Mouse (Mus musculus) CH12.LX (cell line): ENCODE data around the gene Dzank1. TPM values are rescaled to one million over a fixed set of nuclear protein-coding genes. Genes with fewer than 3 reads are reported as not detected.

Source experiments
- DNase-seq: peaks from one replicate; pipeline ENCODE4 v3.0.0-alpha.2; 2013; ENCODE audit errors: extremely low read depth
- H3K27ac ChIP-seq: 2 replicates; pipeline ENCODE4 v1.5.1; 2012; ENCODE audit warnings: low read depth, mild to moderate bottlenecking, control low read depth, moderate library complexity; ENCODE audit not compliant: insufficient read depth
- H3K27me3 ChIP-seq: replicated peaks from 2 replicates; pipeline ENCODE3; 2012; ENCODE audit warnings: inconsistent platforms
- H3K36me3 ChIP-seq, 2 experiments: replicated peaks in 1 of 2; 2 replicates each; pipeline versions ENCODE3 to v1.6.1; 2012; ENCODE audit warnings: inconsistent platforms in 1 of 2, low read length in 1 of 2, mild to moderate bottlenecking in 1 of 2, mixed read lengths in 1 of 2, moderate library complexity in 1 of 2; ENCODE audit not compliant: control insufficient read depth in 1 of 2, insufficient read depth in 1 of 2
- H3K4me1 ChIP-seq, 2 experiments: 2 replicates each; pipeline ENCODE4 v1.6.1; 2012; ENCODE audit warnings: inconsistent platforms in 1 of 2, moderate library complexity in 1 of 2; ENCODE audit not compliant: insufficient read depth in 2 of 2, control insufficient read depth in 1 of 2
- H3K4me2 ChIP-seq: 2 replicates; pipeline ENCODE4 v1.6.1; 2012; ENCODE audit warnings: low read depth, mild to moderate bottlenecking, control low read depth; ENCODE audit not compliant: poor library complexity, insufficient read depth, severe bottlenecking
- H3K4me3 ChIP-seq, 3 experiments: fragments of 150-350 bp in 1 of 3; sonication (generic) in 1 of 3; replicated peaks in 1 of 3; 2 replicates each; pipeline versions ENCODE3 to v1.5.1; 2011 to 2012; ENCODE audit warnings: low read depth in 2 of 3, low read length in 2 of 3, mild to moderate bottlenecking in 2 of 3, moderate library complexity in 2 of 3, control low read depth in 1 of 3, improper control_type of control experiment in 1 of 3, inconsistent platforms in 1 of 3, mixed read lengths in 1 of 3; ENCODE audit not compliant: poor library complexity in 1 of 3
- H3K79me2 ChIP-seq: replicated peaks from 2 replicates; pipeline ENCODE4 v1.6.1; 2012; ENCODE audit warnings: mild to moderate bottlenecking, moderate library complexity; ENCODE audit not compliant: control insufficient read depth, poor library complexity, insufficient read depth, severe bottlenecking; ENCODE audit errors: extremely low read depth
- H3K9ac ChIP-seq: 2 replicates; pipeline ENCODE4 v1.6.1; 2012; ENCODE audit warnings: low read depth, mild to moderate bottlenecking, control low read depth, moderate library complexity; ENCODE audit not compliant: insufficient read depth
- H3K9me3 ChIP-seq: replicated peaks from 2 replicates; pipeline ENCODE3; 2012; ENCODE audit warnings: low read length, inconsistent platforms, mixed read lengths
- CHD2 ChIP-seq: IDR thresholded peaks from 2 replicates; pipeline ENCODE4 v1.6.1; 2011; ENCODE audit warnings: low read length, improper control_type of control experiment
- CTCF ChIP-seq, 2 experiments: IDR thresholded peaks in 1 of 2; conservative IDR thresholded peaks in 1 of 2; 2 replicates each; pipeline ENCODE4 v1.5.1; 2011 to 2012; ENCODE audit warnings: low read depth in 2 of 2, low read length in 2 of 2, improper control_type of control experiment in 1 of 2, inconsistent platforms in 1 of 2, mild to moderate bottlenecking in 1 of 2, moderate library complexity in 1 of 2
- E2F4 ChIP-seq: IDR thresholded peaks from 2 replicates; pipeline ENCODE4 v1.6.1; 2011; ENCODE audit warnings: low read depth, low read length, improper control_type of control experiment; ENCODE audit not compliant: insufficient replicate concordance
- ELF1 ChIP-seq: IDR thresholded peaks from 2 replicates; pipeline ENCODE4 v1.6.1; 2014; ENCODE audit warnings: low read depth, mild to moderate bottlenecking, inconsistent platforms, low read length, improper control_type of control experiment
- EP300 ChIP-seq: IDR thresholded peaks from 2 replicates; pipeline ENCODE4 v1.6.1; 2011; ENCODE audit warnings: low read length, improper control_type of control experiment
- IRF4 ChIP-seq: IDR thresholded peaks from 2 replicates; pipeline ENCODE4 v1.6.1; 2014; ENCODE audit warnings: low read depth, mild to moderate bottlenecking, inconsistent platforms, low read length, improper control_type of control experiment
- JUN ChIP-seq: IDR thresholded peaks from 2 replicates; pipeline ENCODE4 v1.6.1; 2011; ENCODE audit warnings: low read depth, mild to moderate bottlenecking, low read length, improper control_type of control experiment, moderate library complexity; ENCODE audit not compliant: insufficient read depth
- KAT2A ChIP-seq: IDR thresholded peaks from 2 replicates; pipeline ENCODE4 v1.6.1; 2012; ENCODE audit warnings: low read length, improper control_type of control experiment, inconsistent platforms; ENCODE audit not compliant: insufficient replicate concordance
- MAFK ChIP-seq: IDR thresholded peaks from 2 replicates; pipeline ENCODE4 v1.6.1; 2011; ENCODE audit warnings: low read length, improper control_type of control experiment; ENCODE audit not compliant: insufficient replicate concordance
- MAZ ChIP-seq: IDR thresholded peaks from 2 replicates; pipeline ENCODE4 v1.6.1; 2012; ENCODE audit warnings: low read depth, mild to moderate bottlenecking, inconsistent platforms, low read length, improper control_type of control experiment, moderate library complexity
- MEF2A ChIP-seq: IDR thresholded peaks from 2 replicates; pipeline ENCODE4 v1.6.1; 2014; ENCODE audit warnings: low read depth, mild to moderate bottlenecking, inconsistent platforms, low read length, improper control_type of control experiment, borderline replicate concordance
- MXI1 ChIP-seq: IDR thresholded peaks from 2 replicates; pipeline ENCODE4 v1.6.1; 2011; ENCODE audit warnings: mild to moderate bottlenecking, low read depth, low read length, improper control_type of control experiment
- MYC ChIP-seq: IDR thresholded peaks from 2 replicates; pipeline ENCODE4 v1.6.1; 2011; ENCODE audit warnings: low read depth, mild to moderate bottlenecking, improper control_type of control experiment, low read length
- NELFE ChIP-seq: IDR thresholded peaks from 2 replicates; pipeline ENCODE4 v1.6.1; 2011; ENCODE audit warnings: low read depth, low read length, improper control_type of control experiment
- PAX5 ChIP-seq: IDR thresholded peaks from 2 replicates; pipeline ENCODE4 v1.6.1; 2012; ENCODE audit warnings: low read length, inconsistent platforms, mixed read lengths
- POLR2A ChIP-seq: IDR thresholded peaks from 2 replicates; pipeline ENCODE4 v1.6.1; 2011; ENCODE audit warnings: low read depth, mild to moderate bottlenecking, improper control_type of control experiment, low read length
- RAD21 ChIP-seq: IDR thresholded peaks from 2 replicates; pipeline ENCODE4 v1.6.1; 2011; ENCODE audit warnings: low read depth, mild to moderate bottlenecking, low read length, improper control_type of control experiment, moderate library complexity
- RCOR1 ChIP-seq: conservative IDR thresholded peaks from 2 replicates; pipeline ENCODE4 v1.6.1; 2012; ENCODE audit warnings: low read depth, mild to moderate bottlenecking, inconsistent platforms, low read length, improper control_type of control experiment
- TBP ChIP-seq: conservative IDR thresholded peaks from 2 replicates; pipeline ENCODE4 v1.6.1; 2011; ENCODE audit warnings: low read depth, low read length, improper control_type of control experiment
- TCF12 ChIP-seq: IDR thresholded peaks from 2 replicates; pipeline ENCODE4 v1.6.1; 2014; ENCODE audit warnings: low read depth, mild to moderate bottlenecking, inconsistent platforms, low read length, improper control_type of control experiment
- UBTF ChIP-seq: IDR thresholded peaks from 2 replicates; pipeline ENCODE4 v1.6.1; 2012; ENCODE audit warnings: low read depth, mild to moderate bottlenecking, inconsistent platforms, low read length, improper control_type of control experiment, moderate library complexity
- USF1 ChIP-seq: IDR thresholded peaks from 2 replicates; pipeline ENCODE4 v1.6.1; 2014; ENCODE audit warnings: low read depth, mild to moderate bottlenecking, inconsistent platforms, low read length, improper control_type of control experiment
- USF2 ChIP-seq: conservative IDR thresholded peaks from 2 replicates; pipeline ENCODE4 v1.6.1; 2011; ENCODE audit warnings: low read depth, low read length, improper control_type of control experiment
- ZC3H11A ChIP-seq: IDR thresholded peaks from 2 replicates; pipeline ENCODE4 v1.6.1; 2012; ENCODE audit warnings: low read depth, mild to moderate bottlenecking, inconsistent platforms, low read length, improper control_type of control experiment
- ZMIZ1 ChIP-seq: IDR thresholded peaks from 2 replicates; pipeline ENCODE4 v1.6.1; 2012; ENCODE audit warnings: low read depth, mild to moderate bottlenecking, inconsistent platforms, low read length, improper control_type of control experiment
- dilution Hi-C: fragments of 300-500 bp; cut with MboI; formaldehyde crosslinking; loops from 2 replicates; pipeline ENCODE4 v1.14.3; 2020; ENCODE audit warnings: low sequenced_read_pairs; ENCODE audit not compliant: extremely low pct_unique_long_range_greater_than_20kb, extremely low pct_ligation_motif_present
- in situ Hi-C: fragments of 300-500 bp; cut with MboI; formaldehyde crosslinking; loops from 3 replicates; pipeline ENCODE4 v1.14.3; 2019; ENCODE audit warnings: low sequenced_read_pairs, low pct_ligation_motif_present, low pct_unique_long_range_greater_than_20kb, mixed read lengths
- polyA plus RNA-seq: library from polyadenylated mRNA; unstranded; fragments of >175 nt; gene quantifications from 2 replicates; pipeline ENCODE4 v1.2.1, GENCODE M21; 2012; ENCODE audit warnings: low read depth; ENCODE audit not compliant: insufficient read length
- total RNA-seq, 2 experiments: library from RNA; depleted of rRNA; stranded (reverse); fragments of 300-350 nt in 1 of 2; fragments of >200 nt in 1 of 2; gene quantifications; 2 replicates each; pipeline ENCODE4 v1.2.3; 2012 to 2014

Dzank1 gene
- total and polyA plus RNA-seq, 3 experiments, result 0.08 to 0.29 (median 0.08) TPM

DNA sequence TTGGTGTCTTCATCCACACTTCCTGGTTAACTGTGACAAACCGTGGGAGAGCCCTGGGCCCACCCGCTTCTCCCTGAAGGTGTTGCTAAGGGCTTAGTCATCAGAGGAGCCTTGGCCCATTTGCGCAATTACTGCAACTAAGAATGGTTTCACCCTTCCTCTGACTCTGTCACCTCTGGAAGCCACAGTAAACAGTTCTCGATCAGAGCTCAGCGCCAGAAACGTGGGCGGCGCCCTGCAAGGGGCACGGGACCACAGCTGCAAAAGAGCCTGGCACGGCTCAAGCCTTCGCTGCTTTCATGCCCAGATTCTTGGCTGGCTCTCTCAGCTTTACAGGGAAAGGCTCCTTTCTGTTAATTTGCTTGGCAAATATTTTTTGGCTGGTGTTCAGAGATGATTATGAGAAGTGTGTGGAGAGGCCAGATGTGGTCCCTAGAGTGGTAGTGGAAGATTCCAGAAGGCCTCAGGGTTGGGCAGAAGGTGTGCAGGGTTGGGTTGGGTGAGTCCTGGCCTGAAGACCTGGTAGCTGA lies 85.8 kb downstream of the Dzank1 start:
- H3K4me3 ChIP-seq, result no peak overlapping the region
- no peak overlapping the region for H3K27ac ChIP-seq
- no peaks in the 10 kb centered on the region for H3K27me3 ChIP-seq
- DNase-seq, result no peak
- H3K79me2 ChIP-seq, result no peaks in the 10 kb centered on the region
- peaks cover 4 to 14% of the 10 kb centered on the region in 2 experiments; a peak in 3 of 4 replicates for H3K4me1 ChIP-seq
- dilution Hi-C loops, result no loop called here
- no peaks in the 10 kb centered on the region for H3K36me3 ChIP-seq
- TF ChIP-seq CHD2 (no peak), POLR2A (no peak), JUN (no peak), TCF12 (no peak), ELF1 (no peak), PAX5 (no peak), ZC3H11A (no peak), MAFK (no peak), MAZ (no peak), CTCF (conservative IDR thresholded peaks at IDR 0.05 in 1 of 2, IDR thresholded peaks at IDR 0.05 in 1 of 2; ENCODE audit: low read depth in 2 of 2, low read length in 2 of 2) (no peak), MEF2A (no peak), E2F4 (no peak), NELFE (no peak)
- no peak overlapping the region for H3K9ac ChIP-seq
- H3K9me3 ChIP-seq, result no peaks in the 10 kb centered on the region
- no peak overlapping the region for H3K4me2 ChIP-seq
- in situ Hi-C loops, result no loop called here

DNA sequence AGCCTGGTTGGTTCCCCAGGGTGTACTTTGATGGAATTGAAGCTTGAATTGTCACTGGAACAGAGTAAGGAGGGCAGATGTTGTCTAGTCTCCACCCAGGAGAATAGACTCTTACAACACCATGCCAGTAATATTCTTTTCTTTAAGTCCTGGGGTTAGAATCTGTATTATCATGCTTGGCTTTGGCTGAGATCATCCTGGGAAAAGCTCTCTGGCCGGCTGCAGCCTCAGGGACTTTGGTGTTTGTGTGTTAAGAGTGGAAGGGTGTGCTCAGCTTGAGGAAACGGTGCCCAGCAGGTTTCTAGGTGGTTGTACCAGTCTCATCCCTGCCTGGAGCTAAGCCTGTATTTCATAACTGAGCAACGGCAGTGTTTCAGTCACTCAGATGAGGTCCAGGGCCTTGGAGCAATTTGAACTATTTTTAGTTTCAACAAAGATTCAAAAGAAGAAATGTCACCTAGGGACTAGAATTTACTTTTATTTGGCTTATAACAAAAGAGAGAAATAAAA lies 88.0 kb downstream of the Dzank1 start:
- H3K9me3 ChIP-seq, result no peaks in the 10 kb centered on the region

More for the DNA sequence above, 88.0 kb downstream of the Dzank1 start:
- dilution Hi-C loops (no loop called here), in situ Hi-C loops (no loop called here)
- DNase-seq, result no peak
- no peaks in the 10 kb centered on the region for H3K27me3 ChIP-seq
- no peak overlapping the region for H3K27ac ChIP-seq
- no peaks in the 10 kb centered on the region for H3K79me2 ChIP-seq
- no peak overlapping the region for H3K4me3 ChIP-seq
- H3K4me2 ChIP-seq, result no peak overlapping the region
- peaks cover 2 to 10% of the 10 kb centered on the region in 2 experiments; a peak in 3 of 4 replicates for H3K4me1 ChIP-seq
- TF ChIP-seq USF1 (no peak), USF2 (no peak), EP300 (no peak), MXI1 (no peak), CHD2 (no peak), RAD21 (no peak), RCOR1 (no peak), UBTF (no peak), ZMIZ1 (no peak), TBP (no peak), TCF12 (no peak), KAT2A (no peak), IRF4 (no peak), MYC (no peak)
- no peaks in the 10 kb centered on the region for H3K36me3 ChIP-seq
- no peak overlapping the region for H3K9ac ChIP-seq
